Mouse (Mus musculus) intestine, postnatal 0 days (tissue): ENCODE measurements around the gene Gm17268. TPM values are rescaled to one million over a fixed set of nuclear protein-coding genes. Genes with fewer than 3 reads are reported as not detected.

Experiments
- ATAC-seq: fragments of 200-750 bp; cut with Nextera tagmentation; 2 replicates; pipeline ENCODE4 v1.8.0; 2017; ENCODE audit warnings: mild to moderate bottlenecking, moderate TSS enrichment, moderate library complexity
- H3K27ac ChIP-seq: fragments of 300-500 bp; sonication (generic); 2 replicates; pipeline ENCODE4 v1.5.1; 2014; ENCODE audit warnings: mild to moderate bottlenecking, low read depth, low read length, moderate library complexity
- H3K27me3 ChIP-seq: fragments of 300-500 bp; sonication (generic); replicated peaks from 2 replicates; pipeline ENCODE4 v1.6.1; 2014; ENCODE audit warnings: low read length, mixed read lengths; ENCODE audit not compliant: control insufficient read depth, insufficient read depth
- H3K36me3 ChIP-seq: fragments of 300-500 bp; sonication (generic); 2 replicates; pipeline ENCODE4 v1.6.1; 2014; ENCODE audit warnings: mild to moderate bottlenecking, moderate library complexity; ENCODE audit not compliant: control insufficient read depth, insufficient read depth
- H3K4me1 ChIP-seq: fragments of 300-500 bp; sonication (generic); replicated peaks from 2 replicates; pipeline ENCODE4 v1.6.1; 2014; ENCODE audit warnings: antibody characterized with exemption, low read length, mixed read lengths; ENCODE audit not compliant: control insufficient read depth, insufficient read depth
- H3K4me2 ChIP-seq: fragments of 300-500 bp; sonication (generic); replicated peaks from 2 replicates; pipeline ENCODE4 v1.6.1; 2014; ENCODE audit warnings: low read depth, mild to moderate bottlenecking, moderate library complexity
- H3K4me3 ChIP-seq: fragments of 300-500 bp; sonication (generic); 2 replicates; pipeline ENCODE4 v1.5.1; 2014; ENCODE audit warnings: low read depth, low read length
- H3K9ac ChIP-seq: fragments of 300-500 bp; sonication (generic); 2 replicates; pipeline ENCODE4 v1.6.1; 2014; ENCODE audit warnings: mild to moderate bottlenecking, low read depth, low read length
- H3K9me3 ChIP-seq: fragments of 300-500 bp; sonication (generic); 2 replicates; pipeline ENCODE4 v1.6.1; 2016; ENCODE audit warnings: mixed run types; ENCODE audit not compliant: control insufficient read depth
- CTCF ChIP-seq: sonication (generic); IDR thresholded peaks from 2 replicates; pipeline ENCODE4 v1.5.1; 2016; ENCODE audit warnings: low read depth, mild to moderate bottlenecking, control low read depth, antibody characterized with exemption, moderate library complexity
- WGBS: fragments of 180-500 bp; shearing (Covaris S2); extraction: QIAGEN DNeasy Blood & Tissue Kit; methylation state at CpG from one replicate; pipeline ENCODE4 v1.1.7; 2014; 5-methylcytosine and 5-hydroxymethylcytosine counted together
- polyA plus RNA-seq: library from polyadenylated mRNA; unstranded; fragments of >200 nt; fragmentation: Nextera tagmentation; extraction: Ambion mirVana; gene quantifications from 2 replicates; pipeline ENCODE4 v1.2.1, GENCODE M21; 2015

Gm17268 gene
- polyA plus RNA-seq, 1 experiment from 2014 or later: not detected

GRCm38 (mm10) chr11:81998646-81999045, 39.7 kb downstream of the Gm17268 start:
- H3K4me1 ChIP-seq: no peaks in the 10 kb centered on the region
- no peak overlapping the region for H3K9ac ChIP-seq
- no peaks in the 10 kb centered on the region for H3K27me3 ChIP-seq
- H3K4me2 ChIP-seq: no peak overlapping the region
- WGBS: 86% methylated on average over 3 of the region's 3 CpGs
- TF ChIP-seq CTCF: no peak
- no peak for ATAC-seq
- no peaks in the 10 kb centered on the region for H3K36me3 ChIP-seq
- H3K9me3 ChIP-seq: no peaks in the 10 kb centered on the region
- no peak overlapping the region for H3K27ac ChIP-seq
- no peak overlapping the region for H3K4me3 ChIP-seq

DNA sequence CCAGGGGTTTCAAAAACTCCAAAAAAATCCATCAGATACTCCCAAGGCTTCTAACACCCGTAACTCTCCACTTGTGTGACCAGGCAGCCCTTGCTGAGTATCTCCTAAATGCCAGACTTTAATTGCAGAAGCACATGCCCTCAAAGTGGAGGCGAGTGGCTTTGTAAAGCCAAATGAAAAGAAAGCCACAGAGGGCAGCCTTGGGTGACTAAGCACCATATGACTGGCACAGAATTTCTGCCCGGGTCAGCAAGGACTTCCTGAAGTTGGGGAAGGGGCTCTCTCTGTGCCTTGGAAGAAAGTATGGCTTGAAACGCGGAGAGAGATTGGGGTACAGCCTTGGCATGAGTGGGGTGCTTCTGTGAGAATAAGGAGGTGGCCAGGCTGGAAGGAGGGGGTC, 41.3 kb downstream of the Gm17268 start:
- no peak overlapping the region for H3K9ac ChIP-seq
- H3K4me3 ChIP-seq: no peak overlapping the region
- no peak overlapping the region for H3K4me2 ChIP-seq
- H3K27ac ChIP-seq: no peak overlapping the region
- ATAC-seq: no peak
- H3K27me3 ChIP-seq: no peaks in the 10 kb centered on the region
- H3K4me1 ChIP-seq: no peaks in the 10 kb centered on the region
- no peaks in the 10 kb centered on the region for H3K9me3 ChIP-seq
- 86% methylated on average over 5 of the region's 5 CpGs for WGBS
- H3K36me3 ChIP-seq: no peaks in the 10 kb centered on the region
- no peak for TF ChIP-seq CTCF

DNA sequence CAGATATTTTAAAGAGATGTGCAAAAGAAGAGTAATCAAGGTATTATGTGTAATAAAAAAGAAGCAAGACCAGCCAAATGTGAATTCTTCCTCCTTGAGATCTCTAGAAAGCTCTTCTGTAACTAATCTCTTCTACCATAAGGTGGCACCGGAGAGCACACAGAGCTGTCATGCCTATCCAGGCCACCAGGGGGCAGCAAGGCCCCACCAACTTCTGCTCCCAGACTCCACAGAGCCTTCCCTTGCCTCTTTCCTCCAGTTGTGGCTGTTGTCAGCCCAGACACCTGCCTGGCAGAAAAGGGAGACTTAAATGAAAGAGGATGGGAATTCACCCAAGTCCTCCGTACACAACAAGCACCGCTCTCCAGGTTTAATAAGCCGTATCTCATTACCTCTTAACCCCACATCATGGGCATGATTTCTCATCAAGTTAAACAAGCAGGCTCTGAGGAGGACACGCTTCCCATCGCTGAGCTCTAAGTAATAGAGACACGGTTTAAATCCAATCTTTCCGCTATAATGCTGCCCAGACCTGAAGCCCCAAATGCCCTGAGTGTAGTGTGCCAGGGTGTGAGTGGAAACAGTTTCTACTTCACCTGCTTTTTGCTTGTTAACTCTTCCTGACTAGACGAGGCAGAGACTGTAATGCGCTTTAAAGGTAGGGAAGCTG, 42.1 kb downstream of the Gm17268 start:
- Histone ChIP-seq H3K4me2 (no peak overlapping the region), H3K27me3 (no peaks in the 10 kb centered on the region), H3K4me1 (no peaks in the 10 kb centered on the region), H3K4me3 (no peak overlapping the region), H3K27ac (no peak overlapping the region), H3K9ac (no peak overlapping the region), H3K9me3 (no peaks in the 10 kb centered on the region), H3K36me3 (no peaks in the 10 kb centered on the region)
- 69% methylated on average over 10 of the region's 10 CpGs for WGBS
- TF ChIP-seq CTCF: peak; percentile 100
- no peak for ATAC-seq

GRCm38 (mm10) chr11:81983146-81983545, 55.2 kb downstream of the Gm17268 start:
- Histone ChIP-seq H3K9me3 (no peaks in the 10 kb centered on the region), H3K4me1 (no peaks in the 10 kb centered on the region), H3K4me3 (no peak overlapping the region), H3K36me3 (no peaks in the 10 kb centered on the region), H3K4me2 (no peak overlapping the region), H3K27me3 (no peaks in the 10 kb centered on the region), H3K27ac (no peak overlapping the region), H3K9ac (no peak overlapping the region)
- 38% methylated on average over 5 of the region's 5 CpGs for WGBS
- TF ChIP-seq CTCF: peak; percentile 77
- no peak for ATAC-seq

GRCm38 (mm10) chr11:81982191-81982590, 56.2 kb downstream of the Gm17268 start:
- Histone ChIP-seq H3K36me3 (no peaks in the 10 kb centered on the region), H3K4me2 (no peak overlapping the region), H3K4me1 (no peaks in the 10 kb centered on the region), H3K27me3 (no peaks in the 10 kb centered on the region), H3K27ac (no peak overlapping the region), H3K4me3 (no peak overlapping the region), H3K9ac (no peak overlapping the region), H3K9me3 (no peaks in the 10 kb centered on the region)
- no peak for ATAC-seq
- TF ChIP-seq CTCF: no peak
- WGBS: 51% methylated on average over 11 of the region's 11 CpGs

Other genes starting within 250 kb of the Gm17268 start
- gene 5530401A14Rik, start 177.9 kb downstream of the Gm17268 start, polyA plus RNA-seq: 0.04 and 0.05 TPM in 2 replicates
- gene Asic2, start 70.1 kb downstream of the Gm17268 start, polyA plus RNA-seq: 0.44 and 0.55 TPM in 2 replicates
- gene Ccl2, start 3.0 kb downstream of the Gm17268 start, polyA plus RNA-seq: 3.4 and 4.4 TPM in 2 replicates
- 2.4 and 2.6 TPM in 2 replicates for gene Ccl7, start 7.2 kb upstream of the Gm17268 start, polyA plus RNA-seq
- 62.4 and 66.6 TPM in 2 replicates for gene Ccl11, start 19.3 kb upstream of the Gm17268 start, polyA plus RNA-seq
- gene Ccl12, start 63.3 kb upstream of the Gm17268 start, polyA plus RNA-seq: 1.9 TPM in 2 replicates
- not detected in 2 replicates for gene Ccl8, start 76.6 kb upstream of the Gm17268 start, polyA plus RNA-seq